Comparison of ENCODE assay signal across 24 mouse cellular contexts in genomic region chr13:58150442-58150841, GRCm38 (mm10).
"Had no signal": no experiment of that assay in that cellular context is flagged by ENCODE, and none has a peak within 500 bp of the region (broad histone marks: within the 10 kb centered on the region; RNA-seq: fewer than 3 reads in every experiment).

No protein-coding gene starts in this region.

- H3K27me3 ChIP-seq: heart, embryonic 12.5 days; hindbrain, embryonic 13.5 days; hindbrain, embryonic 15.5 days; kidney, embryonic 15.5 days; limb, embryonic 13.5 days; limb, embryonic 15.5 days had no signal

- H3K9me3 ChIP-seq: hindbrain, embryonic 13.5 days; hindbrain, embryonic 15.5 days; kidney, embryonic 15.5 days; limb, embryonic 15.5 days had no signal

- H3K27ac ChIP-seq: heart, adult 2 months; hindbrain, embryonic 13.5 days; hindbrain, embryonic 15.5 days; hindbrain, postnatal 0 days; kidney, embryonic 15.5 days; kidney, postnatal 0 days; limb, embryonic 13.5 days; limb, embryonic 15.5 days; liver, embryonic 12.5 days had no signal

- H3K4me2 ChIP-seq: heart, embryonic 12.5 days; hindbrain, embryonic 13.5 days; hindbrain, embryonic 15.5 days; kidney, embryonic 15.5 days; limb, embryonic 13.5 days; limb, embryonic 15.5 days; liver, embryonic 12.5 days had no signal

- H3K4me3 ChIP-seq: heart, adult 2 months; heart, embryonic 12.5 days; hindbrain, embryonic 13.5 days; hindbrain, embryonic 15.5 days; kidney, embryonic 15.5 days; limb, embryonic 13.5 days; limb, embryonic 15.5 days; liver, embryonic 12.5 days had no signal

- H3K36me3 ChIP-seq: heart, embryonic 12.5 days; hindbrain, embryonic 13.5 days; hindbrain, embryonic 15.5 days; kidney, embryonic 15.5 days; limb, embryonic 13.5 days; limb, embryonic 15.5 days; liver, embryonic 12.5 days had no signal

- ATAC-seq: hindbrain, postnatal 0 days; intestine, embryonic 16.5 days; liver, embryonic 12.5 days had no signal

- DNase-seq: gastrocnemius, postnatal 14 days; gastrocnemius, postnatal 36 days; heart, adult 11 months; heart, adult 2 months; heart, postnatal 10 days; heart, postnatal 36 days; kidney, adult 11 months; kidney, adult 2 months; kidney, adult 9 months; kidney, postnatal 14 days; kidney, postnatal 36 days; layer of hippocampus, adult 9-11 months; layer of hippocampus, postnatal 36 days; left cerebral cortex, postnatal 4 days had no signal

- H3K9ac ChIP-seq: heart, embryonic 12.5 days; hindbrain, embryonic 13.5 days; hindbrain, embryonic 15.5 days; kidney, embryonic 15.5 days; limb, embryonic 13.5 days; limb, embryonic 15.5 days; liver, embryonic 12.5 days had no signal
